Mouse (Mus musculus): ENCODE measurements at regions not wholly inside any gene's neighbourhood (a gene's known extent, or its start where the extent isn't known, plus 50 kb on each side); places are given as distances from the start of the nearest gene placed in this dataset.

GRCm38 (mm10) chr8:126715666-126716065 lies 121.9 kb upstream of the Irf2bp2 start:
- DNase-seq (ENCODE audit: low spot score): no peak

- no peak for DNase-seq (ENCODE audit: low spot score)
Observed at GRCm38 (mm10) chr8:126713602-126714145, 119.9 kb upstream of the Irf2bp2 start.

GRCm38 (mm10) chr8:126713181-126713580 lies 119.4 kb upstream of the Irf2bp2 start:
- no peak for DNase-seq (ENCODE audit: low spot score)

- no peak for DNase-seq (ENCODE audit: low spot score)
Observed at GRCm38 (mm10) chr8:126712749-126713148, 119.0 kb upstream of the Irf2bp2 start.

GRCm38 (mm10) chr8:126708956-126709355 lies 115.2 kb upstream of the Irf2bp2 start:
- no peak for DNase-seq (ENCODE audit: low spot score)

GRCm38 (mm10) chr8:126707300-126707902 lies 113.6 kb upstream of the Irf2bp2 start:
- DNase-seq (ENCODE audit: low spot score): no peak

- DNase-seq (ENCODE audit: low spot score): no peak
Observed at GRCm38 (mm10) chr8:126706247-126706646, 112.5 kb upstream of the Irf2bp2 start.

GRCm38 (mm10) chr8:126705391-126705790 lies 111.6 kb upstream of the Irf2bp2 start:
- DNase-seq (ENCODE audit: low spot score): no peak

GRCm38 (mm10) chr8:126704706-126705105 lies 110.9 kb upstream of the Irf2bp2 start:
- DNase-seq (ENCODE audit: low spot score): no peak

- no peak for DNase-seq (ENCODE audit: low spot score)
Observed at GRCm38 (mm10) chr8:126703546-126703945, 109.8 kb upstream of the Irf2bp2 start.

GRCm38 (mm10) chr8:126702294-126702693 lies 108.5 kb upstream of the Irf2bp2 start:
- no peak for DNase-seq (ENCODE audit: low spot score)

GRCm38 (mm10) chr8:126699389-126699775 lies 105.6 kb upstream of the Irf2bp2 start:
- DNase-seq (ENCODE audit: low spot score): no peak

GRCm38 (mm10) chr8:126698601-126699388 lies 105.0 kb upstream of the Irf2bp2 start:
- no peak for DNase-seq (ENCODE audit: low spot score)

GRCm38 (mm10) chr8:126696346-126697010 lies 102.7 kb upstream of the Irf2bp2 start:
- DNase-seq (ENCODE audit: low spot score): no peak

- DNase-seq (ENCODE audit: low spot score): no peak
Observed at GRCm38 (mm10) chr8:126694370-126694769, 100.6 kb upstream of the Irf2bp2 start.

GRCm38 (mm10) chr8:126693642-126694041 lies 99.9 kb upstream of the Irf2bp2 start:
- DNase-seq (ENCODE audit: low spot score): no peak

- no peak for DNase-seq (ENCODE audit: low spot score)
Observed at GRCm38 (mm10) chr8:126692711-126693110, 98.9 kb upstream of the Irf2bp2 start.

- peak; percentile 65 for DNase-seq (ENCODE audit: low spot score)
Observed at GRCm38 (mm10) chr8:126692263-126692662, 98.5 kb upstream of the Irf2bp2 start.

- no peak for DNase-seq (ENCODE audit: low spot score)
Observed at GRCm38 (mm10) chr8:126688450-126688849, 94.7 kb upstream of the Irf2bp2 start.

- no peak for DNase-seq (ENCODE audit: low spot score)
Observed at GRCm38 (mm10) chr8:126688014-126688413, 94.2 kb upstream of the Irf2bp2 start.

- DNase-seq (ENCODE audit: low spot score): no peak
Observed at GRCm38 (mm10) chr8:126686827-126687226, 93.0 kb upstream of the Irf2bp2 start.

- DNase-seq (ENCODE audit: low spot score): no peak
Observed at GRCm38 (mm10) chr8:126685365-126685764, 91.6 kb upstream of the Irf2bp2 start.

- no peak for DNase-seq (ENCODE audit: low spot score)
Observed at GRCm38 (mm10) chr8:126683950-126684349, 90.2 kb upstream of the Irf2bp2 start.

All from ovary, adult 18-20 months (tissue).